Mouse (Mus musculus) CH12.LX (cell line): ENCODE results near the gene Tbp.

Experiments
- CTCF ChIP-seq, 2 experiments: IDR thresholded peaks in 1 of 2; conservative IDR thresholded peaks in 1 of 2; 2 replicates each; pipeline ENCODE4 v1.5.1; 2011 to 2012; ENCODE audit warnings: low read depth in 2 of 2, low read length in 2 of 2, improper control_type of control experiment in 1 of 2, inconsistent platforms in 1 of 2, mild to moderate bottlenecking in 1 of 2, moderate library complexity in 1 of 2
- ETS1 ChIP-seq: conservative IDR thresholded peaks from 2 replicates; pipeline ENCODE4 v1.6.1; 2012; ENCODE audit warnings: low read depth, mild to moderate bottlenecking, inconsistent platforms, low read length, improper control_type of control experiment, moderate library complexity
- MAFK ChIP-seq: IDR thresholded peaks from 2 replicates; pipeline ENCODE4 v1.6.1; 2011; ENCODE audit warnings: low read length, improper control_type of control experiment; ENCODE audit not compliant: insufficient replicate concordance
- POLR2A ChIP-seq: IDR thresholded peaks from 2 replicates; pipeline ENCODE4 v1.6.1; 2011; ENCODE audit warnings: low read depth, mild to moderate bottlenecking, improper control_type of control experiment, low read length
- USF2 ChIP-seq: conservative IDR thresholded peaks from 2 replicates; pipeline ENCODE4 v1.6.1; 2011; ENCODE audit warnings: low read depth, low read length, improper control_type of control experiment

DNA sequence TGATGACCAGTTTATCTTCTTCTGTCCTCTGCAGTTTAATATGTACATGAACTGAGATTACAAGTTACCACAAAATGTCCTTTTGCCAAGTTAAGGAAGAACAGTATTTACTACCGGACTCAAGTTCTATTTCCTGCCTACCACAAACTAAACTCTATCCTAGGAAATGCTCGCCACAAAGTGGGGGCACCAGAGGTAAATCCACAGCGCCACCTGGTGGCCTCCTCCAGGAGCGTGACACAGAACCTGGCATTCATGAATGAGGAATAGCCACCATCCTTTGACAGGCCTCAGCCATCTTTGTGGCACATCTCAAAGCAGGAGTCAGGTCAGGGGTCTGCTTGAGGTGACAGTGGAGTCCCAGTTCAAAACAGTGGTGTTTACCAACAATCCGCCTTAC is 32.0 kb upstream of the Tbp start:
- TF ChIP-seq CTCF (conservative IDR thresholded peaks at IDR 0.05 in 1 of 2, IDR thresholded peaks at IDR 0.05 in 1 of 2; ENCODE audit: low read depth in 2 of 2, low read length in 2 of 2) = peak; percentile 87 to 88
- TF ChIP-seq ETS1 = no peak
- no peak for TF ChIP-seq USF2
- TF ChIP-seq MAFK = no peak
- TF ChIP-seq POLR2A = no peak
